Mouse (Mus musculus) forebrain, embryonic 15.5 days (tissue): ENCODE data around the gene Pacs1. TPM values are rescaled to one million over a fixed set of nuclear protein-coding genes. Genes with fewer than 3 reads are reported as not detected.

Experiments
- ATAC-seq: fragments of 200-750 bp; cut with Nextera tagmentation; replicated peaks from 2 replicates; pipeline ENCODE4 v1.8.0; 2017; ENCODE audit warnings: mild to moderate bottlenecking, moderate TSS enrichment, moderate library complexity
- H3K27ac ChIP-seq: fragments of 300-500 bp; sonication (generic); replicated peaks from 2 replicates; pipeline ENCODE4 v1.5.1; 2015; ENCODE audit warnings: mild to moderate bottlenecking, inconsistent platforms
- H3K27me3 ChIP-seq: fragments of 300-500 bp; sonication (generic); 2 replicates; pipeline ENCODE4 v1.6.1; 2015; ENCODE audit warnings: inconsistent platforms
- H3K36me3 ChIP-seq: fragments of 300-500 bp; sonication (generic); 2 replicates; pipeline ENCODE4 v1.6.1; 2015; ENCODE audit warnings: mild to moderate bottlenecking, inconsistent platforms
- H3K4me1 ChIP-seq: fragments of 300-500 bp; sonication (generic); 2 replicates; pipeline ENCODE4 v1.6.1; 2015; ENCODE audit warnings: inconsistent platforms
- H3K4me2 ChIP-seq: fragments of 300-500 bp; sonication (generic); replicated peaks from 2 replicates; pipeline ENCODE4 v1.6.1; 2015; ENCODE audit warnings: mild to moderate bottlenecking, inconsistent platforms
- H3K4me3 ChIP-seq: fragments of 300-500 bp; sonication (generic); 2 replicates; pipeline ENCODE4 v1.5.1; 2015; ENCODE audit warnings: mild to moderate bottlenecking, inconsistent platforms
- H3K9ac ChIP-seq: fragments of 300-500 bp; sonication (generic); replicated peaks from 2 replicates; pipeline ENCODE4 v1.6.1; 2015; ENCODE audit warnings: mild to moderate bottlenecking, inconsistent platforms
- H3K9me3 ChIP-seq: fragments of 300-500 bp; sonication (generic); 2 replicates; pipeline ENCODE4 v1.6.1; 2016; ENCODE audit warnings: inconsistent platforms
- WGBS: fragments of 180-500 bp; shearing (Covaris S2); methylation state at CpG from one replicate; pipeline ENCODE4 v1.1.7; 2015; ENCODE audit warnings: mixed read lengths; 5-methylcytosine and 5-hydroxymethylcytosine counted together
- polyA plus RNA-seq: library from polyadenylated mRNA; unstranded; fragments of >200 nt; fragmentation: Nextera tagmentation; extraction: Ambion mirVana; gene quantifications from 2 replicates; pipeline ENCODE4 v1.2.1, GENCODE M21; 2015

Gene Pacs1
- 32.5 and 33.3 TPM in 2 replicates for polyA plus RNA-seq

DNA sequence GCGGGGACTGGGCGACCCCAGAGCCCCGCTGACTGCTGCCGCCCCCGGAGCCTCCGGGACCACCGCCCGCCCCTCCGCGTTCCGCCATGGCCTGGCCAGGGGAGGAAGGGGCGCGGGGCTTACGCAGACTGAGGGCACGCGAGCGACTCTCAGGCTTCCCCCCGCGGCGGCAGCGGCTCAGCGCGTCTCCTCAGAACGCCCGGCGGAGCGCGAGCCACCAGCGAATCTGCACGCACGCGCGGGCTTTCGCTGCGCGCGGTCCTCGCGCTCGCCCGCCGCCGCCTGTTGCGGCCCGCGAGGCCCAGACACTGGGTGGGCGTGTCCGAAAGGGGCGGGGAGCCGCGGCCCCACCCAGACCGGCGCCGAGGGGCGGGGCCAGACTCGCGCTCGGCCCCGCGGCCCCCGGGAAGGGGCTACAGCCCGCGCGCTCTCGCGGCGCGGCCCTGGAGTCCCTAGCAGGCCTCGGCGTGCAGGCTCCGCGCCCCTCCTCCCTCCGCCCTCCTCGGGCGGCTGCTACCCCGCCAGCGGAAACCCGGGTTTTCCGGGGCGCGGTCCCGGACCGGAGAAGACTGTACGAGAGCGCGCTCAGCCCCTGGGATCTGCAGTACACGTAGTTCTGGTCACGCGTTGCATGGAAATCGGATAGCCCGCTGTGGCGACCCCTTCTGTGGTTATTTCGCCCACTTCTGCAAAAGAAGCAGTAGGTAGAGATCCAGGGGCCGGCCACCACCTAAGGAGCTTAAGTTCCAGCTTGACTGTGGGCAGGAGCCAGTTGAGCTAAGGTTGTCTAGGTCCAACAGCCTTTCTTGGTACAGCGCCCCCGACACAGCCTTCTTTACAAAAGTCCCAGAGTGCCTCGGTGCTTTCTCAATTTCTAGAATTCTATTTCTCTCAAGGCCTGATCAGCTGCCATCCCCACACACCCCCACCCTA lies at the start of gene Pacs1:
Gene Pacs1 (minus strand): TSS at position 319 of the 933 bp plus-strand sequence.
- peak; percentile 95 for ATAC-seq
- Histone ChIP-seq H3K27ac (peak within 1 kb of the TSS; percentile 93), H3K9me3 (no peaks in the 10 kb centered on the region), H3K4me1 (peaks cover 36% of the 10 kb centered on the region), H3K4me2 (peak within 1 kb of the TSS; percentile 77), H3K4me3 (peak within 1 kb of the TSS; percentile 62), H3K9ac (peak within 1 kb of the TSS; percentile 81), H3K36me3 (peaks cover 32% of the 10 kb centered on the region), H3K27me3 (no peaks in the 10 kb centered on the region)
- under 1% methylated on average over 65 of the region's 97 CpGs for WGBS

DNA sequence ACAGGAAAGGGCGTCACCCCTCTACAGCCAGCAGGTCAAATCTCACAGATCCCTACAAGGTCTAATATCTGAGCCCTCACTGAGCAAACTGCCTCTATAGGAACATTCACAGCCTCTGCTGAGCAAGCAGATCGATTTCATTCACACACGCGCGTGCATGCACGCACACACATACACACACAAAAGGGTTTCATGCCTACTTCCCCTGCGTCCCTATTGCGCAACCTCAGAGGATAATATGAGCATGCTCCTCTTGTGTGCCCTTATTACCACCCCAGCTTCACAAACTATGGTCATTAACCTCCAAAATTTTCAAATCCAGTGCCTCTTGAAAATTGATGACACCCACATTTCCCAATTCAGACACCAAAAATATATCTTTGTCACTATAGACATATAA lies 40.3 kb upstream of the Pacs1 start:
- no peak overlapping the region for H3K9ac ChIP-seq
- no peaks in the 10 kb centered on the region for H3K4me1 ChIP-seq
- no peaks in the 10 kb centered on the region for H3K9me3 ChIP-seq
- H3K27me3 ChIP-seq: no peaks in the 10 kb centered on the region
- H3K4me2 ChIP-seq: no peak overlapping the region
- H3K27ac ChIP-seq: no peak overlapping the region
- H3K36me3 ChIP-seq: no peaks in the 10 kb centered on the region
- no peak for ATAC-seq
- H3K4me3 ChIP-seq: no peak overlapping the region
- 86% methylated on average over 8 of the region's 8 CpGs for WGBS

DNA sequence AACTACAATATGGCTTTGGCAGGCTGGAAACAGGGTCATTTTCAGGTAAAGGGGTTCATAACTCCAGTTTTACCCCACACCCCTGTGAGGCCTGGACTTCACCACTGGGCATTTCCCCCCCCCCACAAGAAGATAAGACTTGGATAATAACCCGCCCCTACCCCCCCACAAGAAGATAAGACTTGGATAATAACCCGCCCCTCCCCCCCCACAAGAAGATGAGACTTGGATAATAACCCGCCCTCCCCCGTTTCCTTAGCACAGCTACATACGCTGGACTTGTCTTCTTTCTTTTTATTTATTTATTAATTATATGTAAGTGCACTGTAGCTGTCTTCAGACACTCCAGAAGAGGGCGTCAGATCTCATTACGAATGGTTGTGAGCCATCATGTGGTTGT lies 36.1 kb upstream of the Pacs1 start:
- H3K27ac ChIP-seq: no peak overlapping the region
- peaks cover 38% of the 10 kb centered on the region for H3K36me3 ChIP-seq
- no peaks in the 10 kb centered on the region for H3K27me3 ChIP-seq
- 86% methylated on average over 7 of the region's 7 CpGs for WGBS
- H3K4me3 ChIP-seq: no peak overlapping the region
- ATAC-seq: no peak
- H3K4me2 ChIP-seq: no peak overlapping the region
- no peaks in the 10 kb centered on the region for H3K4me1 ChIP-seq
- H3K9ac ChIP-seq: no peak overlapping the region
- H3K9me3 ChIP-seq: no peaks in the 10 kb centered on the region

DNA sequence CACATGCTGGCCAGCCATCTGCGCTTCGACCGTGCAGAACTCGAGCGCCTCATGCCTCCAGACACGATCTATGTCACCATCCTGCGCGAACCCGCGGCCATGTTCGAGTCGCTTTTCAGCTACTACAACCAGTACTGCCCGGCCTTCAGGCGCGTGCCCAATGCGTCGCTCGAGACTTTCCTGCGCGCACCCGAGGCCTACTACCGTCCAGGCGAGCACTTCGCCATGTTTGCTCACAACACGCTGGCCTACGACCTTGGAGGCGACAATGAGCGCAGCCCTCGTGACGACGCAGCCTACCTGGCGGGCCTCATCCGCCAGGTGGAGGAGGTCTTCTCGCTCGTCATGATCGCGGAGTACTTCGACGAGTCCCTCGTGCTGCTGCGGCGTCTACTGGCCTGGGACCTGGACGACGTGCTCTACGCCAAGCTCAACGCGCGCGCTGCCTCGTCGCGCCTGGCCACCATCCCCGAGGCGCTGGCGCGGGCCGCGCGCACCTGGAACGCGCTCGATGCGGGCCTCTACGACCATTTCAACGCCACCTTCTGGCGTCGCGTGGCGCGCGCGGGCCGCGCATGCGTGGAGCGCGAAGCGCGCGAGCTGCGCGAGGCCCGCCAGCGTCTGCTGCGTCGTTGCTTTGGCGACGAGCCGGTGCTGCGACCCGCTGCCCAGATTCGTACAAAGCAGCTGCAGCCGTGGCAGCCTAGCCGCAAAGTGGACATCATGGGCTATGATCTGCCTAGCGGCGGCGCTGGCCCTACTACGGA lies 34.2 kb upstream of the Pacs1 start:
- Histone ChIP-seq H3K4me1 (no peaks in the 10 kb centered on the region), H3K9me3 (no peaks in the 10 kb centered on the region), H3K27ac (no peak overlapping the region), H3K9ac (no peak overlapping the region), H3K27me3 (no peaks in the 10 kb centered on the region), H3K4me3 (peak overlapping the region; percentile 10; the same call in 1 of the 2 replicates), H3K36me3 (peaks cover 50% of the 10 kb centered on the region), H3K4me2 (peak overlapping the region; percentile 26)
- 57% methylated on average over 98 of the region's 98 CpGs for WGBS
- ATAC-seq: no peak

DNA sequence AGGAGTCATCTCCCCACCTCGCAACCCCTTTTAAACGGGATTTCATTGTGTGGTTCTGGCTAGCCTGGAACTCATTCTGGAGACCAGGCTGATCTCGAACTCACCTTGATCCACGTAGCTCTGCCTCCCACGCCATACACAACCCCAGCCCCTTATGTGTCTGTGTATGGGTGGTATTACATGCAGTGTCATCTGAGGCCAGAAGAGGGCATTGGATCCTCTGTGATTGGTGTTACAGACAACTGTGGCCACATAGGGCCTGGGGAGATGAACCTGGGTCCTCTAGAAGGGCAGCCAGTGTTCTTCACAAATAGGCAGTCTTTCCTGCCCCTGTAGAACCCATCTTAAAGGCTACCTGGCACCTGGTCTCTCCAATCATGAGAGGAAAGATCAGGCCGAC lies 33.4 kb upstream of the Pacs1 start:
- Histone ChIP-seq H3K36me3 (peaks cover 50% of the 10 kb centered on the region), H3K4me3 (no peak overlapping the region), H3K4me2 (no peak overlapping the region), H3K9me3 (no peaks in the 10 kb centered on the region), H3K4me1 (no peaks in the 10 kb centered on the region), H3K27me3 (no peaks in the 10 kb centered on the region), H3K27ac (no peak overlapping the region), H3K9ac (no peak overlapping the region)
- ATAC-seq: no peak
- 87% methylated on average over 6 of the region's 6 CpGs for WGBS

DNA sequence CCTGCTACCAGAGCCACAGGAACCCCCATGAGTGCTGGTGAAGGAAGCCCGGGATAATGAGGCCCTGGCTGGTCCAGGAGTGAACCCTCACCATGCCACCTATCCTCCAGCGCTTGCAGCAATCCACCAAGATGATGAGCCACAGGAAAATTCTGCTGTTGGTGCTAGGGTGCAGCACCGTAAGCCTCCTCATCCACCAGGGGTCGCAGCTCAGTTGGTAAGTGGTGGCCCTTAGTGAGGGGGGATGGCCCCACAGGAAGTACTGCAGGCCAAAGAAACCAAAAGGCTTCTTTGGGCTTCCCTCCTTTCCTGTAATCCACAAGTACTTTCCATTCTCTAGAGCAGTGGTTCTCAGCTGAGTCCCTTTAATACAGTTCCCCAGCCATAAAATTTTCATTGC lies 29.5 kb upstream of the Pacs1 start:
- Histone ChIP-seq H3K36me3 (peaks cover 42% of the 10 kb centered on the region), H3K27me3 (no peaks in the 10 kb centered on the region), H3K4me1 (peaks cover 30% of the 10 kb centered on the region), H3K4me3 (no peak overlapping the region), H3K9me3 (no peaks in the 10 kb centered on the region), H3K4me2 (no peak overlapping the region), H3K9ac (no peak overlapping the region), H3K27ac (no peak overlapping the region)
- WGBS: 31% methylated on average over 4 of the region's 4 CpGs
- ATAC-seq: no peak

DNA sequence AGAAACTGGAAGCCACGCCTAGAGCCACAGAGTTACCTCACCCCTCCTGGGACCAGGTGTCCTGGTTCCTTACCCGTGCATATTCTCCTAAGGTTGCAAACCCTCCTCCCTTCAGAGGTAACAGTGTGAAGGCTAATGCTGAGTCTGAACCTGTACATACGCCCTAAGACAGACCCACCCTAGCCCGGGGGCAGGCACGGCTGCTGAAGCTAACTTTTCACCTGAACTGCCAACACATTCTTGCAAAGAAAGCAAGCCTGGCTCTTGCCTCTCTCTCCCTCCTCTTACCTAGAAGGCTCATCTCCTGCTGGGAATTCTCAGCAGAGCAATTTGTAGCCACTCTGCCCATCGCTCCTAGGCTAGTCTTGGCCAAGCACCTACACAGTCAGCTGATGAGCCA lies 27.7 kb upstream of the Pacs1 start:
- Histone ChIP-seq H3K36me3 (peaks cover 24% of the 10 kb centered on the region), H3K9me3 (no peaks in the 10 kb centered on the region), H3K4me2 (no peak overlapping the region), H3K27me3 (no peaks in the 10 kb centered on the region), H3K9ac (0 out of 2 replicates have a peak overlapping the region, but pooled peaks have one; percentile 3), H3K4me3 (no peak overlapping the region), H3K4me1 (peaks cover 41% of the 10 kb centered on the region), H3K27ac (no peak overlapping the region)
- 85% methylated on average over 6 of the region's 6 CpGs for WGBS
- ATAC-seq: no peak

DNA sequence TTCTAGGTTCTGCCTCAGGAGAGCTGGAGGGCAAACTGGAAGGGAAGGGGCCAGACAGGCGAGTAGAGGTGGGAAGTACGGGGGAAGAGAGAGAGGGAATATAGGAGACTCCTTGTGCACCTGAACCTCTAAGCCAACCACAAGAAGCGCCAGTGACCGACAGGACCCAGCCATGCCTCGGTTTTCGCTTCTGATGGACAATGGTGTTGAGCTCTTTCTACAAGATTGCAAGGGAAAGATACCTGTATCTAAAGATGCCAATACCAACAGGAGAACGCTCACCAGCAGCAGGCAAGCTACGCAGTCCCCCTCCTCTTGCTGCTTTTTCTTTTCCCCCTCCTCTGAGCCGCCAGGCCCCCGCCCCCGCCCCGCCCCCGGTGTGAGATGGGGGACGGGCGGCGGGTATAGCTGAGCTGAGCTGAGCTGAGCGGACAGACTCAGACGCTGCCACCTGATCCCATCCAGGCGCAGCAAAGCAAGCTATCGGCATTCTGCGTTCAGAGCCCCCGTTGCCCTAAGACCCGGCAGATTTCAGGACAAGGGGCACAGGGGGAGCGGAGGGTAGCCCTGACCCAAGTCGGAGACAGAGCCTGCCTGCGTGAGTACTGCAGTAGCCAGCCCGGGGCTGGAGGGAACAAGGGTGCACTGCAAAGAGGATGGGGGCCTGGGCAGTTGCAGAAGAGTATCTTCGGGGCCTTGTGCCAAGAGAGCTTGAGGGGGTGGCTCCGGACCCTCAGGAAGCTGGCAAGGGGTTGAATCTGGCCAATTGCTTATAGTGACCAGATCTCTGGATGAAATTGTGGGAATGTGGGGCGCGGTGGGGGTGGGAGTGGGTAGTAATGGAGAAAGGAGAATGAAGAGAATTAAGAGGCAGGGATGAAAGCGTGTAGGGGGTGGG lies 25.2 kb upstream of the Pacs1 start, which contains the start of gene Gal3st3:
Gene Gal3st3 (plus strand): TSS at position 429 of the 898 bp plus-strand sequence.
- H3K27me3 ChIP-seq: no peaks in the 10 kb centered on the region
- ATAC-seq: peak; percentile 55
- H3K9ac ChIP-seq: peak within 1 kb of the TSS; percentile 94
- H3K4me1 ChIP-seq: peaks cover 54% of the 10 kb centered on the region
- H3K4me2 ChIP-seq: peak within 1 kb of the TSS; percentile 83
- peak within 1 kb of the TSS; percentile 87 for H3K4me3 ChIP-seq
- peaks cover 4% of the 10 kb centered on the region for H3K36me3 ChIP-seq
- WGBS: 2% methylated on average over 30 of the region's 32 CpGs
- H3K9me3 ChIP-seq: no peaks in the 10 kb centered on the region
- peak within 1 kb of the TSS; percentile 88 for H3K27ac ChIP-seq

DNA sequence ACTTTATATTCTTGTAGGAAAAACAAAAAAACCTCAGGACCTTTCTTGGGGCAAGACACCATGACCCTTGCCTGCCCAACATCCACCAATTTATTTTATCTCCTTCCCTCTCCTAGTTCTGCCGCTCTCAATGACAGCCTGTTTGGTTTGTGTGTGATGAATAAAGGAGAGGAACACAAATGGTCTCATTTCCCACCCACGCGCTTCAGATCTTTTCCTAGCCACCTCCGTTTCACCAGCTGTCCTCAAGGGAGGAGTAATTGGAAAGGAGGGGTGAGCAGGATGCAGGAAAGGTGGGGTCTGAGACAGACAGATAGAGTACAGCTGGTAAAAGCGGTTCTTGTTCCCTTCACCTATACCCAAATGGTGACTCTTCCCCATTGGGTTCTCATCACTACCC lies 23.7 kb upstream of the Pacs1 start:
- H3K27ac ChIP-seq: no peak overlapping the region
- no peaks in the 10 kb centered on the region for H3K9me3 ChIP-seq
- H3K4me3 ChIP-seq: no peak overlapping the region
- WGBS: 85% methylated on average over 5 of the region's 5 CpGs
- H3K36me3 ChIP-seq: peaks cover 14% of the 10 kb centered on the region
- H3K9ac ChIP-seq: no peak overlapping the region
- ATAC-seq: no peak
- H3K27me3 ChIP-seq: no peaks in the 10 kb centered on the region
- no peak overlapping the region for H3K4me2 ChIP-seq
- peaks cover 57% of the 10 kb centered on the region for H3K4me1 ChIP-seq

DNA sequence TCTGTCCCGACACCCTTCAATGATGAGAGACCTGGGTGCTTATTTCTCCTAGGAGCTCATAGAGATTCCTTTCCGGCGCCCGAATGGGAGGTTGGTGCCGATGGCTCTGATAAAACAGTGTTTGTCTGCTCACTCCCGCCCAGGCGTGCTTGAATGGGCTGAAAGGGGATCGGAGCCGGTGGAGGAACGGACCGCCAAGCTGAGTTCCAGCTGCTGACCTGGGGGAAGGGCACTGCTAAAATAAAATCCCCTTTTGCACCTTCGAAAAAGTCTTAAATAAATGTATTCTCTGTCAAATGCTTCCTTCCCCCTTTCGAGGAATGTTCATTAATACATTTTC lies 22.8 kb upstream of the Pacs1 start:
- peak overlapping the region; percentile 75 for H3K4me2 ChIP-seq
- ATAC-seq: no peak; the same call in 1 of the 2 replicates
- 5% methylated on average over 13 of the region's 13 CpGs for WGBS
- H3K27me3 ChIP-seq: no peaks in the 10 kb centered on the region
- H3K4me1 ChIP-seq: peaks cover 55% of the 10 kb centered on the region
- peak overlapping the region; percentile 74 for H3K4me3 ChIP-seq
- H3K9ac ChIP-seq: peak overlapping the region; percentile 74
- peak overlapping the region; percentile 93 for H3K27ac ChIP-seq
- peaks cover 23% of the 10 kb centered on the region for H3K36me3 ChIP-seq
- no peaks in the 10 kb centered on the region for H3K9me3 ChIP-seq

DNA sequence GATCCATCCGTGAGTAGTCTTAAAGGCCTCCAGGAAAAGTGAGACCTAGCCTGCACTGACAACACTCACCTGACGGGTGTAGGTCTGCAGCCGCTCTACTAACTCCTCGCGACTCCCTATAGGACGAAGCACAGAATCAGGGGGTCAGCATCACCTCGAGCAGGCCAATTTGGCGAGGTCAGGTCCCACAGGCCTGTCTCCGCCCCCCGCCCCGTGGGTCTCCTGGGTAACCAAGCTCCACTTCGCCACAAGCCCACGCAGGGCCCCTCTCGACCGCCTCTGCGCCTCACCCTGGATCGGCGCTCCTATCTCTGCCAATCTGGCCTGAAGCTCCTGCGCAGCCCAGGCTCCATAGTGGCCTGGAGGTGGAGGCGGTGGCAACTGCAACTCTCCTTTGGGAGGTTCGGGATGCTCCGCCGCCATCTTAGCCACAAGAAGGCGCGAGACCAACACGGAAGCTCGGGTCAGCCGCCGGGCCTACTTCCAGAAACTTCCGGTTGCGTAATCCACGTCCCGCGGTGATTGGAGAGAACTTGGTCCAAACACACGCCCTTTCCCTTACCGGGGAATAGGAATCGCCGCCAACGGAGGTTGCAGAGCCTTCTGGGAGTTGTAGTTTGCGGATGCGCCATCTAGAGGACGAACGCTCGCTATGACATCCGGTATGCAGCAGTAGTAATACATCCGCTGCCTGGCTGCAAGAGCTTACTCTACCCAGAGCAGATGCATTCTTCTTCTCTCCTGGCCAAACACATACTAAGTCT lies 22.2 kb upstream of the Pacs1 start, which contains the start of gene Sf3b2:
Gene Sf3b2 (minus strand): TSS at position 484 of the 764 bp plus-strand sequence.
- no peaks in the 10 kb centered on the region for H3K9me3 ChIP-seq
- no peaks in the 10 kb centered on the region for H3K27me3 ChIP-seq
- H3K4me1 ChIP-seq: peaks cover 50% of the 10 kb centered on the region
- ATAC-seq: peak; percentile 97
- peak within 1 kb of the TSS; percentile 74 for H3K4me3 ChIP-seq
- H3K36me3 ChIP-seq: peaks cover 29% of the 10 kb centered on the region
- H3K27ac ChIP-seq: peak within 1 kb of the TSS; percentile 93
- H3K9ac ChIP-seq: peak within 1 kb of the TSS; percentile 74
- peak within 1 kb of the TSS; percentile 89 for H3K4me2 ChIP-seq
- under 1% methylated on average over 46 of the region's 46 CpGs for WGBS
